Mouse (Mus musculus): ENCODE measurements around the gene Bnip2.
"Not testable (repeated sequence)": the region's sequence is repeated elsewhere in the genome, so short reads cannot be mapped to it uniquely, and the experiment has no call there.

Bnip2 gene

GRCm38 (mm10) chr9:70010781-70011473 is 21.7 kb downstream of the Bnip2 start:
- no peak for DNase-seq (ENCODE audit: extremely low spot score, low read depth, low spot score)

- DNase-seq (ENCODE audit: extremely low spot score, low read depth, low spot score) = no peak
Observed at GRCm38 (mm10) chr9:70011537-70012407, 22.5 kb downstream of the Bnip2 start.

- peak; percentile 57 for DNase-seq (ENCODE audit: extremely low spot score, low read depth, low spot score)
Observed at GRCm38 (mm10) chr9:70012408-70012901, 23.2 kb downstream of the Bnip2 start, which contains the start of gene Gtf2a2. Gtf2a2 (plus strand) TSS chr9:70012550.

- DNase-seq (ENCODE audit: extremely low spot score, low read depth, low spot score) = no peak
Observed at GRCm38 (mm10) chr9:70015632-70016031, 26.4 kb downstream of the Bnip2 start.

- DNase-seq (ENCODE audit: extremely low spot score, low read depth, low spot score) = no peak
Observed at GRCm38 (mm10) chr9:70018879-70019278, 29.6 kb downstream of the Bnip2 start.

- DNase-seq (ENCODE audit: extremely low spot score, low read depth, low spot score) = no peak
Observed at GRCm38 (mm10) chr9:70021610-70022009, 32.3 kb downstream of the Bnip2 start.

GRCm38 (mm10) chr9:70022083-70022482 is 32.8 kb downstream of the Bnip2 start:
- DNase-seq (ENCODE audit: extremely low spot score, low read depth, low spot score) = no peak

- DNase-seq (ENCODE audit: extremely low spot score, low read depth, low spot score) = not testable (repeated sequence)
Observed at GRCm38 (mm10) chr9:70023615-70024014, 34.3 kb downstream of the Bnip2 start.

GRCm38 (mm10) chr9:70024648-70025047 is 35.4 kb downstream of the Bnip2 start:
- DNase-seq (ENCODE audit: extremely low spot score, low read depth, low spot score) = no peak

- no peak for DNase-seq (ENCODE audit: extremely low spot score, low read depth, low spot score)
Observed at GRCm38 (mm10) chr9:70025365-70026012, 36.2 kb downstream of the Bnip2 start.

GRCm38 (mm10) chr9:70032167-70032566 is 42.9 kb downstream of the Bnip2 start:
- DNase-seq (ENCODE audit: extremely low spot score, low read depth, low spot score) = no peak

GRCm38 (mm10) chr9:70033056-70033455 is 43.8 kb downstream of the Bnip2 start:
- DNase-seq (ENCODE audit: extremely low spot score, low read depth, low spot score) = no peak

- no peak for DNase-seq (ENCODE audit: extremely low spot score, low read depth, low spot score)
Observed at GRCm38 (mm10) chr9:70034702-70035101, 45.4 kb downstream of the Bnip2 start.

GRCm38 (mm10) chr9:70036646-70037045 is 47.4 kb downstream of the Bnip2 start:
- no peak for DNase-seq (ENCODE audit: extremely low spot score, low read depth, low spot score)

- no peak for DNase-seq (ENCODE audit: extremely low spot score, low read depth, low spot score)
Observed at GRCm38 (mm10) chr9:70037988-70038387, 48.7 kb downstream of the Bnip2 start, which contains the start of gene Gcnt3. Gcnt3 (minus strand) TSS chr9:70038088.

GRCm38 (mm10) chr9:70039597-70040385 is 50.5 kb downstream of the Bnip2 start:
- no peak for DNase-seq (ENCODE audit: extremely low spot score, low read depth, low spot score)

- no peak for DNase-seq (ENCODE audit: extremely low spot score, low read depth, low spot score)
Observed at GRCm38 (mm10) chr9:70040570-70040969, 51.3 kb downstream of the Bnip2 start.

- no peak for DNase-seq (ENCODE audit: extremely low spot score, low read depth, low spot score)
Observed at GRCm38 (mm10) chr9:70042137-70042536, 52.9 kb downstream of the Bnip2 start.

GRCm38 (mm10) chr9:70042935-70043334 is 53.7 kb downstream of the Bnip2 start:
- no peak for DNase-seq (ENCODE audit: extremely low spot score, low read depth, low spot score)

GRCm38 (mm10) chr9:70044865-70045264 is 55.6 kb downstream of the Bnip2 start:
- DNase-seq (ENCODE audit: extremely low spot score, low read depth, low spot score) = no peak

Measured in hindlimb bud, embryonic 11.5 days (tissue).